Mouse (Mus musculus): ENCODE measurements around the gene Mael. TPM values are rescaled to one million over a fixed set of nuclear protein-coding genes. Genes with fewer than 3 reads are reported as not detected.

Gene Mael
- polyA plus RNA-seq, 2 experiments = not detected

GRCm38 (mm10) chr1:166268218-166268617 lies 29.7 kb upstream of the Mael start:
- no peak for ATAC-seq (ENCODE audit: insufficient read depth)
- H3K27me3 ChIP-seq (ENCODE audit: control insufficient read depth, insufficient read depth, low read length) = no peaks in the 10 kb centered on the region
- no peak for DNase-seq (ENCODE audit: low read depth in 3 of 3, low spot score in 3 of 3)
- H3K4me2 ChIP-seq (ENCODE audit: low read depth) = no peak overlapping the region
- H3K4me3 ChIP-seq (ENCODE audit: insufficient read depth in 1 of 2, low read depth in 2 of 2, low read length in 2 of 2) = no peak overlapping the region
- TF ChIP-seq EP300 (IDR thresholded peaks at IDR 0.05; ENCODE audit: low read depth) = no peak
- no peak for TF ChIP-seq CTCF (IDR thresholded peaks at IDR 0.05; ENCODE audit: low read depth)
- no peak overlapping the region for H3K27ac ChIP-seq
- 60% methylated on average over 5 of the region's 5 CpGs for WGBS (ENCODE audit: insufficient replicate concordance)
- H3K4me1 ChIP-seq (replicated peaks; ENCODE audit: control insufficient read depth in 2 of 2, insufficient read depth in 2 of 2, low read length in 1 of 2) = no peaks in the 10 kb centered on the region
- H3K9ac ChIP-seq (replicated peaks) = no peak overlapping the region
- H3K36me3 ChIP-seq (replicated peaks; ENCODE audit: control insufficient read depth, insufficient read depth, low read depth) = no peaks in the 10 kb centered on the region
- H3K9me3 ChIP-seq (ENCODE audit: control insufficient read depth, low read length) = no peaks in the 10 kb centered on the region

GRCm38 (mm10) chr1:166266918-166267317 lies 28.4 kb upstream of the Mael start:
- H3K9ac ChIP-seq (replicated peaks) = no peak overlapping the region
- ATAC-seq (ENCODE audit: insufficient read depth) (no peak), DNase-seq (ENCODE audit: low read depth in 3 of 3, low spot score in 3 of 3) (no peak)
- H3K4me1 ChIP-seq (replicated peaks; ENCODE audit: control insufficient read depth in 2 of 2, insufficient read depth in 2 of 2, low read length in 1 of 2) = no peaks in the 10 kb centered on the region
- TF ChIP-seq EP300 (IDR thresholded peaks at IDR 0.05; ENCODE audit: low read depth) (no peak), CTCF (IDR thresholded peaks at IDR 0.05; ENCODE audit: low read depth) (no peak)
- no peak overlapping the region for H3K27ac ChIP-seq
- WGBS (ENCODE audit: insufficient replicate concordance) = 43% methylated on average over 9 of the region's 9 CpGs
- no peak overlapping the region for H3K4me3 ChIP-seq (ENCODE audit: insufficient read depth in 1 of 2, low read depth in 2 of 2, low read length in 2 of 2)
- no peaks in the 10 kb centered on the region for H3K36me3 ChIP-seq (replicated peaks; ENCODE audit: control insufficient read depth, insufficient read depth, low read depth)
- H3K27me3 ChIP-seq (ENCODE audit: control insufficient read depth, insufficient read depth, low read length) = no peaks in the 10 kb centered on the region
- no peaks in the 10 kb centered on the region for H3K9me3 ChIP-seq (ENCODE audit: control insufficient read depth, low read length)
- H3K4me2 ChIP-seq (ENCODE audit: low read depth) = no peak overlapping the region

GRCm38 (mm10) chr1:166266001-166266705 lies 27.6 kb upstream of the Mael start:
- WGBS (ENCODE audit: insufficient replicate concordance) = 65% methylated on average over 7 of the region's 7 CpGs
- DNase-seq (ENCODE audit: low read depth in 3 of 3, low spot score in 3 of 3) (no peak), ATAC-seq (ENCODE audit: insufficient read depth) (no peak)
- no peaks in the 10 kb centered on the region for H3K36me3 ChIP-seq (replicated peaks; ENCODE audit: control insufficient read depth, insufficient read depth, low read depth)
- H3K9ac ChIP-seq (replicated peaks) = no peak overlapping the region
- TF ChIP-seq EP300 (IDR thresholded peaks at IDR 0.05; ENCODE audit: low read depth) = no peak
- TF ChIP-seq CTCF (IDR thresholded peaks at IDR 0.05; ENCODE audit: low read depth) = no peak
- H3K9me3 ChIP-seq (ENCODE audit: control insufficient read depth, low read length) = no peaks in the 10 kb centered on the region
- no peaks in the 10 kb centered on the region for H3K4me1 ChIP-seq (replicated peaks; ENCODE audit: control insufficient read depth in 2 of 2, insufficient read depth in 2 of 2, low read length in 1 of 2)
- H3K4me3 ChIP-seq (ENCODE audit: insufficient read depth in 1 of 2, low read depth in 2 of 2, low read length in 2 of 2) = no peak overlapping the region
- no peak overlapping the region for H3K27ac ChIP-seq
- H3K27me3 ChIP-seq (ENCODE audit: control insufficient read depth, insufficient read depth, low read length) = no peaks in the 10 kb centered on the region
- no peak overlapping the region for H3K4me2 ChIP-seq (ENCODE audit: low read depth)

GRCm38 (mm10) chr1:166259526-166259925 lies 21.0 kb upstream of the Mael start:
- WGBS (ENCODE audit: insufficient replicate concordance) = 52% methylated on average over 6 of the region's 6 CpGs
- H3K4me3 ChIP-seq (ENCODE audit: insufficient read depth in 1 of 2, low read depth in 2 of 2, low read length in 2 of 2) = no peak overlapping the region

DNA sequence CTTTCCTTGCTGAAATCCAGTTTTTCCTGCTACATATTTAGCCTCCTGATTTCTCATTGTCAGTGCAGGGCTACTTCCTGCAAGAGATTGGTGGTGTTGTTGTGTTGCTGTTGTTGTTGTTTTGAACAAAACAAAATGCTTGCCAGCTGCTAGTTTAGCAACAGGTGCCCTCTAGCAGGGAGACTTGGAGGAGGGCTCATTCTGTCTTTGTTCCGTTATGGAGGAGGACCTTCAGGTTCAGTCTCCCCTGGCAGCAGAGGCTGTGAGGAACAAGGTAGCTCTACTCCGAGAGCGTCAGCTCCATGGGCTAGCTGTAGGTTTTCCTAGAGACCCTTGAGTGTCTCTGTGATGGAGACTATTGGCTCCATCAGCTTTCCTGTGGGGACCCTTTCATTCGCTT lies 18.4 kb upstream of the Mael start:
- Histone ChIP-seq H3K27me3 (ENCODE audit: control insufficient read depth, insufficient read depth, low read length) (peaks cover 26% of the 10 kb centered on the region), H3K4me1 (replicated peaks; ENCODE audit: control insufficient read depth in 2 of 2, insufficient read depth in 2 of 2, low read length in 1 of 2) (no peaks in the 10 kb centered on the region), H3K27ac (no peak overlapping the region), H3K4me3 (ENCODE audit: insufficient read depth in 1 of 2, low read depth in 2 of 2, low read length in 2 of 2) (no peak overlapping the region), H3K4me2 (ENCODE audit: low read depth) (no peak overlapping the region), H3K9ac (replicated peaks) (no peak overlapping the region), H3K36me3 (replicated peaks; ENCODE audit: control insufficient read depth, insufficient read depth, low read depth) (no peaks in the 10 kb centered on the region), H3K9me3 (ENCODE audit: control insufficient read depth, low read length) (no peaks in the 10 kb centered on the region)
- ATAC-seq (ENCODE audit: insufficient read depth) (no peak), DNase-seq (ENCODE audit: low read depth in 3 of 3, low spot score in 3 of 3) (no peak)
- WGBS (ENCODE audit: insufficient replicate concordance) = 34% methylated on average over 4 of the region's 4 CpGs
- TF ChIP-seq CTCF (IDR thresholded peaks at IDR 0.05; ENCODE audit: low read depth) (no peak), EP300 (IDR thresholded peaks at IDR 0.05; ENCODE audit: low read depth) (no peak)

More at GRCm38 (mm10) chr1:166259526-166259925, 21.0 kb upstream of the Mael start:
- H3K4me1 ChIP-seq (replicated peaks; ENCODE audit: control insufficient read depth in 2 of 2, insufficient read depth in 2 of 2, low read length in 1 of 2) = no peaks in the 10 kb centered on the region
- H3K27ac ChIP-seq = no peak overlapping the region
- ATAC-seq (ENCODE audit: insufficient read depth) (no peak), DNase-seq (ENCODE audit: low read depth in 3 of 3, low spot score in 3 of 3) (no peak)
- no peaks in the 10 kb centered on the region for H3K9me3 ChIP-seq (ENCODE audit: control insufficient read depth, low read length)
- H3K36me3 ChIP-seq (replicated peaks; ENCODE audit: control insufficient read depth, insufficient read depth, low read depth) = no peaks in the 10 kb centered on the region
- H3K4me2 ChIP-seq (ENCODE audit: low read depth) = no peak overlapping the region
- H3K9ac ChIP-seq (replicated peaks) = no peak overlapping the region
- peaks cover 10% of the 10 kb centered on the region for H3K27me3 ChIP-seq (ENCODE audit: control insufficient read depth, insufficient read depth, low read length)
- no peak for TF ChIP-seq CTCF (IDR thresholded peaks at IDR 0.05; ENCODE audit: low read depth)
- TF ChIP-seq EP300 (IDR thresholded peaks at IDR 0.05; ENCODE audit: low read depth) = no peak

Data from liver, embryonic 14.5 days (tissue).